Mouse (Mus musculus): ENCODE measurements around the gene Rnf133. TPM values are rescaled to one million over a fixed set of nuclear protein-coding genes. Genes with fewer than 3 reads are reported as not detected.

Gene Rnf133
- not detected in 2 replicates for polyA plus RNA-seq (2011; ENCODE audit: insufficient read length, low read depth, missing spikeins)

- Histone ChIP-seq H3K4me3 (ENCODE audit: insufficient read depth, low read length) (no peak within 1 kb of the TSS), H3K4me1 (ENCODE audit: control insufficient read depth, insufficient read depth, low read length) (no peaks in the 10 kb centered on the region), H3K27ac (ENCODE audit: insufficient read depth, low read length) (no peak within 1 kb of the TSS)
- TF ChIP-seq CTCF (IDR thresholded peaks at IDR 0.05; ENCODE audit: borderline replicate concordance, insufficient read depth, low read length): no peak
- TF ChIP-seq POLR2A (IDR thresholded peaks at IDR 0.05; ENCODE audit: low read depth, low read length): no peak
Observed at GRCm38 (mm10) chr6:23650205-23650604, at the start of gene Rnf133. Gene Rnf133 (minus strand): TSS chr6:23650305.

- Histone ChIP-seq H3K4me1 (ENCODE audit: control insufficient read depth, insufficient read depth, low read length) (no peaks in the 10 kb centered on the region), H3K4me3 (ENCODE audit: insufficient read depth, low read length) (no peak overlapping the region), H3K27ac (ENCODE audit: insufficient read depth, low read length) (no peak overlapping the region)
- no peak for TF ChIP-seq CTCF (IDR thresholded peaks at IDR 0.05; ENCODE audit: borderline replicate concordance, insufficient read depth, low read length)
- TF ChIP-seq POLR2A (IDR thresholded peaks at IDR 0.05; ENCODE audit: low read depth, low read length): no peak
Observed at GRCm38 (mm10) chr6:23678172-23678571, 28.1 kb upstream of the Rnf133 start.

- Histone ChIP-seq H3K4me3 (ENCODE audit: insufficient read depth, low read length) (no peak within 1 kb of the TSS), H3K4me1 (ENCODE audit: control insufficient read depth, insufficient read depth, low read length) (no peaks in the 10 kb centered on the region), H3K27ac (ENCODE audit: insufficient read depth, low read length) (no peak within 1 kb of the TSS)
- TF ChIP-seq POLR2A (IDR thresholded peaks at IDR 0.05; ENCODE audit: low read depth, low read length) (no peak), CTCF (IDR thresholded peaks at IDR 0.05; ENCODE audit: borderline replicate concordance, insufficient read depth, low read length) (no peak)
Observed at GRCm38 (mm10) chr6:23655036-23655435, 4.9 kb upstream of the Rnf133 start, which contains the start of gene Rnf148. Gene Rnf148 (minus strand): TSS chr6:23655136.

GRCm38 (mm10) chr6:23648732-23649131, 1.4 kb downstream of the Rnf133 start:
- no peak overlapping the region for H3K27ac ChIP-seq (ENCODE audit: insufficient read depth, low read length)
- no peak for TF ChIP-seq POLR2A (IDR thresholded peaks at IDR 0.05; ENCODE audit: low read depth, low read length)
- no peak for TF ChIP-seq CTCF (IDR thresholded peaks at IDR 0.05; ENCODE audit: borderline replicate concordance, insufficient read depth, low read length)
- H3K4me1 ChIP-seq (ENCODE audit: control insufficient read depth, insufficient read depth, low read length): no peaks in the 10 kb centered on the region
- no peak overlapping the region for H3K4me3 ChIP-seq (ENCODE audit: insufficient read depth, low read length)

GRCm38 (mm10) chr6:23647627-23648247, 2.4 kb downstream of the Rnf133 start:
- TF ChIP-seq POLR2A (IDR thresholded peaks at IDR 0.05; ENCODE audit: low read depth, low read length) (no peak), CTCF (IDR thresholded peaks at IDR 0.05; ENCODE audit: borderline replicate concordance, insufficient read depth, low read length) (no peak)
- H3K4me1 ChIP-seq (ENCODE audit: control insufficient read depth, insufficient read depth, low read length): no peaks in the 10 kb centered on the region
- no peak overlapping the region for H3K27ac ChIP-seq (ENCODE audit: insufficient read depth, low read length)
- H3K4me3 ChIP-seq (ENCODE audit: insufficient read depth, low read length): no peak overlapping the region

- Histone ChIP-seq H3K4me3 (ENCODE audit: insufficient read depth, low read length) (no peak overlapping the region), H3K4me1 (ENCODE audit: control insufficient read depth, insufficient read depth, low read length) (no peaks in the 10 kb centered on the region), H3K27ac (ENCODE audit: insufficient read depth, low read length) (no peak overlapping the region)
- TF ChIP-seq POLR2A (IDR thresholded peaks at IDR 0.05; ENCODE audit: low read depth, low read length) (no peak), CTCF (IDR thresholded peaks at IDR 0.05; ENCODE audit: borderline replicate concordance, insufficient read depth, low read length) (no peak)
Observed at GRCm38 (mm10) chr6:23637081-23637480, 13.0 kb downstream of the Rnf133 start.

GRCm38 (mm10) chr6:23635208-23635607, 14.9 kb downstream of the Rnf133 start:
- no peaks in the 10 kb centered on the region for H3K4me1 ChIP-seq (ENCODE audit: control insufficient read depth, insufficient read depth, low read length)
- H3K27ac ChIP-seq (ENCODE audit: insufficient read depth, low read length): no peak overlapping the region
- no peak overlapping the region for H3K4me3 ChIP-seq (ENCODE audit: insufficient read depth, low read length)
- TF ChIP-seq POLR2A (IDR thresholded peaks at IDR 0.05; ENCODE audit: low read depth, low read length): no peak
- no peak for TF ChIP-seq CTCF (IDR thresholded peaks at IDR 0.05; ENCODE audit: borderline replicate concordance, insufficient read depth, low read length)

- H3K27ac ChIP-seq (ENCODE audit: insufficient read depth, low read length): no peak overlapping the region
- no peak for TF ChIP-seq CTCF (IDR thresholded peaks at IDR 0.05; ENCODE audit: borderline replicate concordance, insufficient read depth, low read length)
- no peak for TF ChIP-seq POLR2A (IDR thresholded peaks at IDR 0.05; ENCODE audit: low read depth, low read length)
- H3K4me3 ChIP-seq (ENCODE audit: insufficient read depth, low read length): no peak overlapping the region
- H3K4me1 ChIP-seq (ENCODE audit: control insufficient read depth, insufficient read depth, low read length): no peaks in the 10 kb centered on the region
Observed at GRCm38 (mm10) chr6:23634016-23634415, 16.1 kb downstream of the Rnf133 start.

- Histone ChIP-seq H3K4me1 (ENCODE audit: control insufficient read depth, insufficient read depth, low read length) (no peaks in the 10 kb centered on the region), H3K4me3 (ENCODE audit: insufficient read depth, low read length) (no peak overlapping the region), H3K27ac (ENCODE audit: insufficient read depth, low read length) (no peak overlapping the region)
- TF ChIP-seq CTCF (IDR thresholded peaks at IDR 0.05; ENCODE audit: borderline replicate concordance, insufficient read depth, low read length) (no peak), POLR2A (IDR thresholded peaks at IDR 0.05; ENCODE audit: low read depth, low read length) (no peak)
Observed at GRCm38 (mm10) chr6:23630465-23630864, 19.6 kb downstream of the Rnf133 start.

Other genes with a start within 250 kb of the Rnf133 start
- not detected in 2 replicates for gene Rnf148, start 4.8 kb upstream of the Rnf133 start, polyA plus RNA-seq (2011; ENCODE audit: insufficient read length, low read depth, missing spikeins)
- not detected in 2 replicates for gene Cadps2, start 189.1 kb upstream of the Rnf133 start, polyA plus RNA-seq (2011; ENCODE audit: insufficient read length, low read depth, missing spikeins)

Measured in embryonic fibroblast, embryonic 13.5 days (primary cell).